Mouse (Mus musculus) ovary, postnatal 14 days (tissue): ENCODE results near the gene Slc30a5.
"Not testable (repeated sequence)": the region's sequence is repeated elsewhere in the genome, so short reads cannot be mapped to it uniquely, and the experiment has no call there.

Experiments
- DNase-seq: peaks from one replicate; pipeline ENCODE4 v3.0.0; 2022; ENCODE audit warnings: low spot score

Slc30a5 gene

DNA sequence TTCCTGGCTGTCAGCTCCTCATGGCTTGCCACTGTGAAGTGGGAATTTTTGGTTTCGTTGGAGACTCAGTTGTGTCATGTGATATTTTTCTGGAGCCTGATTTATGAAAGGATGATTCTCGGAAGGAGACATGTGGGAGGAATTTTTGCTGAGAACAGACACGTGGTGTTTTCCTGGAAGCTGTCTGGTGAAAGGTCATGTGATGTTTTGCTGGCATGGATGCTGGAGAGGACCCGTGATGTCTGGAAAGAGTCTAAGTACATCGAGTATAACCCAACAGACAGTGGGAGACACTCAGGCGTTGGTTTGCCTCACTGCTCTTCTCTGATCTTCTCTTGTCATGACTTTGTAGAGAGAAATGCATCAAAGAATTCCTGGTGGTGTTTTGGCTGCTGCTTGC is 8.5 kb upstream of the Slc30a5 start:
- DNase-seq: no peak

DNA sequence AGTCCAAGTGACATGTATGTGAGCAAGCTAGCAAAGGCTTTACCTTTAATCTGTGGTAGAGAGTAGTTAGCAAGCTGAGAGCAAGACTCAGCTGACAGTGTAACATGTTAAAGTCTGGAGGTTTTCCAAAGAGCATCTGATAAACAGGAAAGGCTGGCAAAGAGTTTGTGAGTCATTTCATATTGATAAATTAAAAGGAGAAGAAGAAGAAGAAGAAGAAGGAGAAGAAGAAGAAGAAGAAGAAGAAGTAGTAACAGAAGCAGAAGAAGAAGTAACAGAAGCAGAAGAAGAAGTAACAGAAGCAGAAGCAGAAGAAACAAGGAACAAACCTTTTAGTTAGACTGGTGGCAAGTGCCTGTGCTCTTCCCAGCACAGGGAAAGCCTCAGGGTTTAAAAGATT is 1.6 kb upstream of the Slc30a5 start:
- no peak for DNase-seq

- DNase-seq: no peak
Measured at GRCm38 (mm10) chr13:100833640-100834002, 394 bp upstream of the Slc30a5 start.

- DNase-seq: no peak
Measured at GRCm38 (mm10) chr13:100832188-100832587, 1.0 kb downstream of the Slc30a5 start.

GRCm38 (mm10) chr13:100831123-100831522 is 2.1 kb downstream of the Slc30a5 start:
- DNase-seq: no peak

DNA sequence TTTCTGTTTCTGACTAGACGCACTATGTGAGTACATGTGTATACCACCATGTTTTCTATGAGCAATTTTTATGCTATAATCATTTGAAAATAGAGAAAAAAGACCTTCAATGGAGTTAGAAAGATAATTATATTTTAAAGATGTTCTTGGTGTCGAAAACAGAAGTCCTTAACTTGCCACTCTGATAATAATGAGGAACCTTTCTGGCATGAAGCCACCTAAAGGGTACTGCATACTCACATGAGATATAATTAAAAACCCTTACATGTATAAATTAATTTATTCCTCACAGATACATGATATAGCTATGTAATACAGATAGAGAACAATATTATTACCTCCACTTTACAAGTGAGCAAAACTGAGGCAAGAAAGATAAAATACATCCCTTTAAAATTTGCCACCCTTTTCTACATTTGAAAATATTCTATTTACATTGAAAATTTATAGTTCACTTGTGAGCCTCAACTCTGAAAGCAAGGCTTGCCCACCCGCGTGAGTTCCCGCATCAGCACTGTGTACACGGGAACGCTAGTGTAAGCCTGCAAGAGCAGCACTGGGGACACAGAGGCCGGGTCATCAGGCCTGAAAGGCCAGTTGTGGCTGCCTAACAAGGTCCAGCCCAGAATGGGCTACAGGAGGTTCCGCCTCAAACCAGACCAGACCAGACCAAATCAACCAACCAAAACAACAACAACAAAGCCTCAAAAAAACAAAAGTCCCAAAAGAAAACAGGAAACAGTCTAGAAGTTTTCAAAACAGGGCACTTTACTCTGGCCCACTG is 7.4 kb downstream of the Slc30a5 start:
- no peak for DNase-seq

- no peak for DNase-seq
Measured at GRCm38 (mm10) chr13:100824916-100825315, 8.3 kb downstream of the Slc30a5 start.

- no peak for DNase-seq
Measured at GRCm38 (mm10) chr13:100824306-100824705, 8.9 kb downstream of the Slc30a5 start.

DNA sequence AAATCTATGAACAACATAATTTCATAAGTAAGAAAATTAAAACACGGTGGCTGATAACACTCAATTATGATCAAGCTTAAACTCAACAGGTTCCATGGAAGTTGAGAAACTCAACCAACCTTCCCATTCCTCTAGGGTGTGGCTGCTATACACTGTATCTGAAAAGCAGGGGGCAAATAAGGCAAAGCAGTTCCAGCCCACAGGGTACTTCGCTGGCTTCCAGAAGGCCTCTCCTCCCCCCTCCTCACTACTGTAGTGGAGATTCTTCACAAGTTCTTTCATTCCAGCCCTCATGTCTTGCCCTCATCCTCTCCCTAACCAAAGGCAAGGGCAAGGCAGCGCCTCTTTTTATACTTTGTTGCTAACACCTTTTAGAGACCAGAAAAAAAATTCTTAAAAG is 9.4 kb downstream of the Slc30a5 start:
- no peak for DNase-seq

DNA sequence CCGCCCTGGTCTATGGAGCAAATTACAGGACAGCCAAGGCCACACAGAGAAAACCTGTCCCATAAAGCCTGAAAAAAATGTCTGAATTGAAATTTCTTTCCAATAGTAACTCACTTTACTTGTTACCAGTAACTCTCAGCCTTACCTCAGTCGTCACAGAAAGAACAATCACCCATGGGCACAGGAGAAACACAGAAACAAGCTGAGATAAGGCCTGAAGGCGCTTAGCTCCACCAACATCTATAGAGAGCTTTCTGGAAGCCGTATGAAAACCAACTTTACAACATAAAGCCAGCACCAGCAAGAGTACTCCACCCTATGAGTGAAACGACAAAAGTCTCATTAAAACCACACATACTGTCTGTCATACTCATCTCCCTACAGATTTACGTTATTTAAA is 18.8 kb downstream of the Slc30a5 start:
- DNase-seq: no peak

- DNase-seq: no peak
Measured at GRCm38 (mm10) chr13:100805776-100806175, 27.5 kb downstream of the Slc30a5 start.

GRCm38 (mm10) chr13:100797171-100797570 is 36.1 kb downstream of the Slc30a5 start:
- DNase-seq: no peak

GRCm38 (mm10) chr13:100789083-100789482 is 44.1 kb downstream of the Slc30a5 start:
- no peak for DNase-seq

- DNase-seq: not testable (repeated sequence)
Measured at GRCm38 (mm10) chr13:100788057-100788456, 45.2 kb downstream of the Slc30a5 start.

GRCm38 (mm10) chr13:100787316-100788010 is 45.8 kb downstream of the Slc30a5 start:
- DNase-seq: no peak

GRCm38 (mm10) chr13:100786414-100786867 is 46.8 kb downstream of the Slc30a5 start, which contains the start of gene Ccnb1:
TSS of gene Ccnb1 (minus strand) at chr13:100786570.
- peak; percentile 85 for DNase-seq

DNA sequence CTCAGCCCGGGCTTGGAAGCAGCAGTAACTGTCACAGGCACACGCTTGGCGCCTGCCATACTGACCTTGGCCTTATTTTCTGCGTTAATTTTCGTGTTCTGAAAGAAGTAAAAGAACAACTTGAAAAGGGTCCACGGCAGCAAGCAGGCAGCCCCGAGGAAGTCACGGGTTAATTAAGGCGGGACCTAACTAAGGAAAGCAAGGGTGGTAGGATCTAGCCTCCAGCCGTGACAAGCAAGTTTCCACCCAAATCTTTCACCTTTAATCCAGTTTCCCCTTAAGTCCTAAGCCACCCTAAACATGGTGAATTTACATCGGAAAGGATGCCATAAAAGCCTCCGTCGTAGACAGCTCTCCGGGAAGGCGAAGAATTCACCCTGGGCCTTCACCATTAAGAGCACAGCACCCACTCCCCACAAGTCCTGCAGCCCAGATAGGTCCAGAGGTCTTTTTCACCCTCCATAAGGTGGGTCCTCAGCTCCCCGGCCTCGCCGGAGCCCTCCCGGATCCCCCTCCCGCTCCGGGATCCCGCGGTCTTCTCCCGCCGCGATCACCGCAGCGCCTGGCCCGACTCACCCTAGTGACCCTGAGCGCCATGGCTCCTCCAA is 47.3 kb downstream of the Slc30a5 start:
- no peak for DNase-seq

DNA sequence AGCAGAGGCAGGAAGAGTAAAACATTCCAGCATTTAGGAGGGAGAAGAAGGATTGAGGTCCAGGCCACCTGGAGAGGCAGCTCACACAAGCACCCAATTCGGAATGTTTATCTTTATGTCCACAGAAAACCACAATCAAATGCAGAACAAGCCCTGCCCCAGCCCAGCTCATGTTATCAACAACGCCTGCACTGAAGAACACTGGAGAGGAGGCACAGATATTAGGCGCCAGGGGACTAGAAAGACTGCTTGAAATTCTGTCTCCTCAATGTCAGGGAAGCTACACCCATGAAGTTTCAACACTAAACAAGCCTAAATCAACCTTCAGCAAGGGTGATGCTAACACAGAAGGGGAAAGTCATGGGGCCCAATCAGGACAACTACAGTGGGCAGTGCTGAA is 55.7 kb downstream of the Slc30a5 start:
- DNase-seq: no peak

- DNase-seq: no peak
Measured at GRCm38 (mm10) chr13:100776710-100777109, 56.5 kb downstream of the Slc30a5 start.

- no peak for DNase-seq
Measured at GRCm38 (mm10) chr13:100776056-100776419, 57.2 kb downstream of the Slc30a5 start.

GRCm38 (mm10) chr13:100775252-100776055 is 57.8 kb downstream of the Slc30a5 start, which contains the start of gene Cenph:
TSS of gene Cenph (minus strand) at chr13:100775899.
- peak; percentile 74 for DNase-seq

- no peak for DNase-seq
Measured at GRCm38 (mm10) chr13:100774704-100775103, 58.5 kb downstream of the Slc30a5 start.
